Mouse (Mus musculus) spleen, adult 2 months (tissue): ENCODE data around the gene Slc35d2. TPM values are rescaled to one million over a fixed set of nuclear protein-coding genes. Genes with fewer than 3 reads are reported as not detected.

Source experiments
- DNase-seq, 2 experiments: peaks; one replicate each; pipeline versions ENCODE4 v3.0.0 to v3.0.0-alpha.2; 2012 to 2021; ENCODE audit warnings: low spot score in 2 of 2, low read depth in 1 of 2
- H3K27ac ChIP-seq: fragments of 200-500 bp; 2 replicates; pipeline ENCODE4 v1.5.1; 2012; ENCODE audit warnings: low read length, inconsistent platforms; ENCODE audit not compliant: insufficient read depth
- H3K27me3 ChIP-seq: fragments of 200-500 bp; 2 replicates; pipeline ENCODE4 v1.6.1; 2012; ENCODE audit warnings: mild to moderate bottlenecking, moderate library complexity, low read length, inconsistent platforms; ENCODE audit not compliant: control insufficient read depth, insufficient read depth
- H3K36me3 ChIP-seq: fragments of 200-500 bp; 2 replicates; pipeline ENCODE4 v1.6.1; 2012; ENCODE audit warnings: mild to moderate bottlenecking, low read length, inconsistent platforms; ENCODE audit not compliant: control insufficient read depth, insufficient read depth
- H3K4me1 ChIP-seq: fragments of 200-500 bp; 2 replicates; pipeline ENCODE4 v1.6.1; 2011; ENCODE audit warnings: inconsistent platforms; ENCODE audit not compliant: control insufficient read depth, insufficient read depth, insufficient read length
- H3K4me3 ChIP-seq: fragments of 200-500 bp; 2 replicates; pipeline ENCODE4 v1.5.1; 2011; ENCODE audit warnings: mild to moderate bottlenecking, inconsistent platforms; ENCODE audit not compliant: insufficient read depth, insufficient read length; ENCODE audit errors: extremely low read depth
- CTCF ChIP-seq: fragments of 200-500 bp; IDR thresholded peaks from 2 replicates; pipeline ENCODE4 v1.5.1; 2011; ENCODE audit warnings: mild to moderate bottlenecking, inconsistent platforms; ENCODE audit not compliant: insufficient read depth, insufficient read length, insufficient replicate concordance; ENCODE audit errors: extremely low read depth
- POLR2A ChIP-seq: fragments of 200-500 bp; IDR thresholded peaks from 2 replicates; pipeline ENCODE4 v1.6.1; 2011; ENCODE audit warnings: low read depth, low read length, inconsistent platforms
- WGBS: fragments of 180-500 bp; shearing (Covaris S2); methylation state at CpG from one replicate; pipeline ENCODE4 v1.1.7; 2018; 5-methylcytosine and 5-hydroxymethylcytosine counted together
- polyA plus RNA-seq: library from polyadenylated mRNA; depleted of rRNA; stranded (reverse); fragments of >200 nt; gene quantifications from 2 replicates; pipeline ENCODE4 v1.2.3, GENCODE M21; 2012; rRNA removed

Slc35d2 gene
- 4.5 and 6.0 TPM in 2 replicates for polyA plus RNA-seq

- H3K4me3 ChIP-seq = peak within 1 kb of the TSS; percentile 67
- H3K27ac ChIP-seq = peak within 1 kb of the TSS; percentile 68
- H3K4me1 ChIP-seq = no peaks in the 10 kb centered on the region
- WGBS = 6% methylated on average over 44 of the region's 44 CpGs
- peak in 1 of 2 experiments; percentile 73 for DNase-seq
- H3K36me3 ChIP-seq = peaks cover 1% of the 10 kb centered on the region; the same call in 1 of the 2 replicates
- H3K27me3 ChIP-seq = no peaks in the 10 kb centered on the region
- TF ChIP-seq POLR2A = peak; percentile 29
- TF ChIP-seq CTCF = 0 out of 2 replicates have a peak, but pooled peaks have one; percentile 2
These were observed at the start of gene Slc35d2 for GRCm38 (mm10) chr13:64128858-64129615. Gene Slc35d2 (minus strand): TSS chr13:64129368.

DNA sequence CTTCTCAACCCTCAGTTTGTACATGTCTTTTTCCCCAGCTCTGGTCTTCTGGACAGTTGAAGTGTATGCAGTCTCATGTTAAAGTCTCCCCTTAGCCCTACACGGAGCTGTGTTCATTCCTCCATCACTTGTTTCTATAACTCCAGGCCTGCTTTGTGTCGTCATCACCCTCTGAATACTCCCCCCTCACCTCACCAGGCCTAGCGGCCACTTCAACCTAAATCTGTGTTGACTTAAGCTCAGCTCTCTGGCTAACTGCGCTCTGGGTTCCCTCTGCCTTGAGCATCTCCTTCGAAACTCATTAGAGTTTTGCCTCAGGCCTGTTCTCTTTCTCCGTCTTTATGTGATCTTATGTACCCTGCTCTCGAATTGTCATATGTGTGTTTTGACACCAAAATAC, 48.8 kb upstream of the Slc35d2 start:
- no peak for DNase-seq
- Histone ChIP-seq H3K4me1 (no peaks in the 10 kb centered on the region), H3K27me3 (no peaks in the 10 kb centered on the region), H3K27ac (no peak overlapping the region), H3K36me3 (no peaks in the 10 kb centered on the region), H3K4me3 (no peak overlapping the region)
- 92% methylated on average over 7 of the region's 7 CpGs for WGBS
- TF ChIP-seq POLR2A (no peak), CTCF (no peak)

DNA sequence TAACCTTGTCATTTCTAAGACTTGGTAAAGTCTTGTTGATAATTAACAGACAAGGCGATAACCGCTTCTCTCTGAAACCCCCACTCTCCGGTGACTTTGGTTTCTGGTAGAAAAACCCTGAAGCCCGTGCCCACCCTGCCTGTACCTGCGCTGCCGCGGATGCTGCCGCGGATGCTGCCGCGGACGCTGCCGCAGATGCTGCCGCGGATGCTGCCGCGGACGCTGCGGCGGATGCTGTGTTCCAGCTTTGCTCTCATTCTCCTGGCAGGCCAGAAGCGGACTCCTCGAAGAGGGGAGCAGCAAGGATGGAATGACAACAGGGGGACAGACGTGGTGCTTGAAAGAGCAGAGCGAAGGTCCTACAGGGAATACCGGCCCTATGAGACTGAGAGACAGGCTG, 40.6 kb upstream of the Slc35d2 start:
- Histone ChIP-seq H3K4me1 (no peaks in the 10 kb centered on the region), H3K36me3 (no peaks in the 10 kb centered on the region), H3K27me3 (no peaks in the 10 kb centered on the region), H3K27ac (no peak overlapping the region), H3K4me3 (no peak overlapping the region)
- 99% methylated on average over 25 of the region's 25 CpGs for WGBS
- TF ChIP-seq POLR2A (no peak), CTCF (no peak)
- no peak for DNase-seq

- no peak overlapping the region for H3K4me3 ChIP-seq
- H3K4me1 ChIP-seq = peaks cover 13% of the 10 kb centered on the region
- DNase-seq = no peak
- H3K27me3 ChIP-seq = no peaks in the 10 kb centered on the region
- no peaks in the 10 kb centered on the region for H3K36me3 ChIP-seq
- TF ChIP-seq POLR2A = no peak
- no peak for TF ChIP-seq CTCF
- H3K27ac ChIP-seq = no peak overlapping the region
- WGBS = 78% methylated on average over 13 of the region's 13 CpGs
These were observed 34.1 kb upstream of the Slc35d2 start for GRCm38 (mm10) chr13:64163147-64163715.

- peak in 1 of 2 experiments; percentile 6 for DNase-seq
- Histone ChIP-seq H3K36me3 (no peaks in the 10 kb centered on the region), H3K27me3 (no peaks in the 10 kb centered on the region), H3K27ac (no peak overlapping the region), H3K4me1 (peaks cover 13% of the 10 kb centered on the region), H3K4me3 (peak overlapping the region; percentile 82; the same call in 1 of the 2 replicates)
- 34% methylated on average over 14 of the region's 14 CpGs for WGBS
- TF ChIP-seq CTCF (no peak), POLR2A (no peak)
These were observed 33.5 kb upstream of the Slc35d2 start for GRCm38 (mm10) chr13:64162626-64163025.

DNA sequence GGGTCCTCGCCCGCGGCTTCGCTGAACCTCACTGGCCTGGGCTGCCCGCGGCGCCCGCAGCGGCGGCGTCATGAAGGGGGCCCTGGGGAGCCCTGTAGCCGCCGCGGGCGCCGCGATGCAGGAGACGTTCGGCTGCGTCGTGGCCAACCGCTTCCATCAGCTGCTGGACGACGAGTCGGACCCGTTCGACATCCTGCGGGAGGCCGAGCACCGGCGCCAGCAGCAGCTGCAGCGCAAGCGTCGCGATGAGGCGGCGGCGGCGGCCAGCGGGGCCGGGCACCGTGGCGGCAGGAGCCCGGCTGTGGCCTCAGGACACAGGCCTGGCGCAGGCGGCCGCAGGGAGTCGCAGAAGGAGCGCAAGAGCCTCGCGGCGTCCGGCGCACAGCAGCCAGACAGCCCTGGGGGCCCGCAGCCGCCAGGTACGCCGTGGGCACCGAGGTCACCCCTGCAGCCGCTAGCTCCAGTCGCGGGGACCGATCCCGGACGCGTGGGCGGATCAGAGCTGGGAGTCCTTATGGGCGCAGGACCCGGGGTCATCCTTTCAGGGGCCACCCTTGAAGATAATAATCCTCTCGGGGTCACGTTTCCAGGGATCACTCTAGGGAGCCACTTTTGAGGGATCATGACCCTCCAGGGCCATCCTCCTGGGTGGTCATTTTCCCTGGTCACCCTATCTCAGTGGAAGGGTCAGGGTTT, 32.9 kb upstream of the Slc35d2 start:
- Histone ChIP-seq H3K27me3 (no peaks in the 10 kb centered on the region), H3K36me3 (no peaks in the 10 kb centered on the region), H3K4me3 (peak overlapping the region; percentile 82), H3K4me1 (peaks cover 13% of the 10 kb centered on the region), H3K27ac (peak overlapping the region; percentile 65)
- TF ChIP-seq POLR2A = no peak
- TF ChIP-seq CTCF = no peak
- WGBS = under 1% methylated on average over 66 of the region's 71 CpGs
- DNase-seq = peak in 1 of 2 experiments; percentile 37

DNA sequence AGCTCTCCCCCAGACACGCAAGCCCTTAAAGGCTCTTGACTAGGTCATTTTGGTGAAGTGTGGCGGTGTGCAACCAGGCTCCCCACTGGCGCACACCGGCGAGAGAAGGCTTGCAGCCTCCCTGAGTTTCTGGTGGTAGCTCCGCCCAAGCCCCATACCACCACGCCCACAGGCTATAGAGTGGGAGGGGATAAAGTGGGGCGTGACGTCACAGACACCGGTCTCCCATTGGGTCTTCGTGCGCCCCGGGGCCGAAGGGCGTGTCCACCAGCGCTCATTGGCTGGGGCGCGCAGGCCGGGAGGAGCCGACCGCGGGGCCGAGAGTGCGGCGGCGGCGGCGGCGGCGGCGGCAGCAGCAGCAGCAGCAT, 32.4 kb upstream of the Slc35d2 start, which contains the start of gene Habp4:
TSS of gene Habp4 (plus strand) at position 277 of the 368 bp plus-strand sequence.
- Histone ChIP-seq H3K4me1 (peaks cover 13% of the 10 kb centered on the region), H3K27me3 (no peaks in the 10 kb centered on the region), H3K4me3 (peak within 1 kb of the TSS; percentile 82), H3K36me3 (no peaks in the 10 kb centered on the region), H3K27ac (peak within 1 kb of the TSS; percentile 65)
- TF ChIP-seq POLR2A = no peak
- TF ChIP-seq CTCF = no peak
- under 1% methylated on average over 23 of the region's 31 CpGs for WGBS
- peak; percentile 95 to 98 for DNase-seq
